Mouse (Mus musculus) neural tube, embryonic 11.5 days (tissue): ENCODE data around the gene Gpr173. TPM values are rescaled to one million over a fixed set of nuclear protein-coding genes. Genes with fewer than 3 reads are reported as not detected.

ENCODE experiments used
- ATAC-seq: fragments of 200-750 bp; cut with Nextera tagmentation; 2 replicates; pipeline ENCODE4 v1.8.0; 2017; ENCODE audit warnings: moderate number of reproducible peaks, mild to moderate bottlenecking, moderate TSS enrichment, moderate library complexity; ENCODE audit not compliant: insufficient read depth, low FRiP score, low TSS enrichment
- DNase-seq: peaks from one replicate; pipeline ENCODE4 v3.0.0-alpha.2; 2015; ENCODE audit warnings: low spot score
- H3K27ac ChIP-seq: fragments of 300-500 bp; sonication (generic); 2 replicates; pipeline ENCODE4 v1.5.1; 2014; ENCODE audit warnings: low read depth, mild to moderate bottlenecking, low read length
- H3K27me3 ChIP-seq: fragments of 300-500 bp; sonication (generic); 2 replicates; pipeline ENCODE4 v1.6.1; 2014; ENCODE audit warnings: mild to moderate bottlenecking, low read length, mixed read lengths; ENCODE audit not compliant: control insufficient read depth, insufficient read depth
- H3K36me3 ChIP-seq: fragments of 300-500 bp; sonication (generic); 2 replicates; pipeline ENCODE4 v1.6.1; 2014; ENCODE audit warnings: mild to moderate bottlenecking, low read length, moderate library complexity, mixed read lengths; ENCODE audit not compliant: control insufficient read depth, insufficient read depth
- H3K4me1 ChIP-seq: fragments of 300-500 bp; sonication (generic); 2 replicates; pipeline ENCODE4 v1.6.1; 2014; ENCODE audit warnings: low read length, mixed read lengths; ENCODE audit not compliant: control insufficient read depth, insufficient read depth
- H3K4me2 ChIP-seq: fragments of 300-500 bp; sonication (generic); 2 replicates; pipeline ENCODE4 v1.6.1; 2014; ENCODE audit warnings: low read depth, mild to moderate bottlenecking, moderate library complexity
- H3K4me3 ChIP-seq: fragments of 300-500 bp; sonication (generic); 2 replicates; pipeline ENCODE4 v1.5.1; 2014; ENCODE audit warnings: low read depth, low read length
- H3K9ac ChIP-seq: fragments of 300-500 bp; sonication (generic); 2 replicates; pipeline ENCODE4 v1.6.1; 2014; ENCODE audit warnings: mild to moderate bottlenecking, low read length
- H3K9me3 ChIP-seq: fragments of 300-500 bp; sonication (generic); 2 replicates; pipeline ENCODE4 v1.6.1; 2016; ENCODE audit warnings: low read length; ENCODE audit not compliant: control insufficient read depth
- WGBS: fragments of 180-500 bp; shearing (Covaris S2); extraction: QIAGEN DNeasy Blood & Tissue Kit; methylation state at CpG from one replicate; pipeline ENCODE4 v1.1.7; 2014; 5-methylcytosine and 5-hydroxymethylcytosine counted together
- polyA plus RNA-seq: library from polyadenylated mRNA; unstranded; fragments of >200 nt; fragmentation: Nextera tagmentation; extraction: Ambion mirVana; gene quantifications from 2 replicates; pipeline ENCODE4 v1.2.1, GENCODE M21; 2014

Gene Gpr173
- polyA plus RNA-seq, 1 experiment from 2014 or later: 5.8 TPM

DNA sequence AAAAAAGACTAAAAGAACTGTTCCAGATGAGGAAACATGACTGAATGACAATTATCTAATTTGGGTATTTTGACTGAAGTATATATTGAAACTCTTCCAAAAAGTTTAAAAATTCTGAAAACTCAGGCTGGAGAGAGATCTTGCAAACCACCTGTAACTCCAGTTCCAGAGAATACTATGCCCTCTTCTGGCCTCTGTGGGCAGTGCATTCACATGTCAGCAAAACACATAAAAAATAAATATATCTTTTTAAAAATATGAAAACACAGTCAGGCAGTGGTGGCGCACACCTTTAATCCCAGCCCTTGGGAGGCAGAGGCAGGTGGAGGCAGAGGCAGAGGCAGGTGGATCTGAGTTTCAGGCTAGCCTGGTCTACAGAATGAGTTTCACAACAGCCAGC is 44.9 kb downstream of the Gpr173 start:
- no peak for DNase-seq
- peaks cover 18% of the 10 kb centered on the region for H3K27me3 ChIP-seq
- ATAC-seq: no peak

DNA sequence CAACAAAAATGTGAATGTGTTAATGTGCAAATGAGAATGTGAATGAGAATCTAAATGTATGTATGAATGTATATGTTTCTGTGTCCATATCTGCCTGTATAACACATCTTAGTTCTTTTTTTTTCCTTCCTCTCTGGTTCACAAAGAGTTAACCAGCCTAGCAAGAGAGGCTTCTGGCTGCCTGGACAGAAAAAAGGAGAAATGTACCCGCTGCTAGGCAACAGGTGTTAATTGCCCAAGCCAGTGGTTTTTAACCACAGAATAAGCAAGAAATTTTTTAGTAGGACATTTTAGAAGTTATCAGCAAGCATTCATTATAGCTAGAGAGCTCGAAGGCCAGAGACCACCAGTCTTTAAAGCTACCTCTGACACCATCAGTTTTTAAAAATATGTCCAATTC is 45.7 kb downstream of the Gpr173 start:
- Histone ChIP-seq H3K9me3 (no peaks in the 10 kb centered on the region), H3K27me3 (peaks cover 11% of the 10 kb centered on the region), H3K27ac (no peak overlapping the region), H3K4me2 (no peak overlapping the region), H3K4me1 (no peaks in the 10 kb centered on the region), H3K36me3 (no peaks in the 10 kb centered on the region), H3K9ac (no peak overlapping the region), H3K4me3 (no peak overlapping the region)
- 50% methylated on average over 2 of the region's 2 CpGs for WGBS
- ATAC-seq (no peak), DNase-seq (no peak)

More for the DNA sequence above, 44.9 kb downstream of the Gpr173 start:
- no peak overlapping the region for H3K27ac ChIP-seq
- H3K4me2 ChIP-seq: no peak overlapping the region
- no peaks in the 10 kb centered on the region for H3K36me3 ChIP-seq
- 100% methylated on average over 1 of the region's 1 CpGs for WGBS
- no peaks in the 10 kb centered on the region for H3K4me1 ChIP-seq
- H3K4me3 ChIP-seq: no peak overlapping the region
- no peaks in the 10 kb centered on the region for H3K9me3 ChIP-seq
- no peak overlapping the region for H3K9ac ChIP-seq

DNA sequence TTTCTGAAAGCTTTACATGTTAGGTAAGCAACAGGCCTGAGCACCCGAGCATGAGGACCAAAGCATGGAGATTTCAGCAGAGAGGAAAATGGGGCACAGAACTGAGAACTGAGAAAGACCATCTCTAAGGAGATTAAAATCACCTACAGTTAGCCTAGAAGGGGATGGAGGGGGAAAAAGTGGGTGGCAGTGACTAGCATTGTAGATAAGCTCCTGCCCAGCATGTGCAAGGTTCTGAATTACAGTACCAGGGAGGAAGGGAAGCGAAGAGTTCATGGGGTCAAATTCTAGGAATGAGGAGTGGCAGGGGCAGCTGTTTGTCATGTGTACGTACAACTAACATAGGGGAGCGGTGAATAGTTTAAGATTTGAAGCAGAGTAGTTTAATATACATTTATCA is 48.0 kb downstream of the Gpr173 start:
- Histone ChIP-seq H3K4me2 (no peak overlapping the region), H3K27me3 (peaks cover 2% of the 10 kb centered on the region; the same call in 1 of the 2 replicates), H3K9me3 (no peaks in the 10 kb centered on the region), H3K9ac (no peak overlapping the region), H3K4me1 (no peaks in the 10 kb centered on the region), H3K4me3 (no peak overlapping the region), H3K27ac (no peak overlapping the region), H3K36me3 (no peaks in the 10 kb centered on the region)
- DNase-seq (no peak), ATAC-seq (no peak)
- WGBS: 86% methylated on average over 4 of the region's 4 CpGs

DNA sequence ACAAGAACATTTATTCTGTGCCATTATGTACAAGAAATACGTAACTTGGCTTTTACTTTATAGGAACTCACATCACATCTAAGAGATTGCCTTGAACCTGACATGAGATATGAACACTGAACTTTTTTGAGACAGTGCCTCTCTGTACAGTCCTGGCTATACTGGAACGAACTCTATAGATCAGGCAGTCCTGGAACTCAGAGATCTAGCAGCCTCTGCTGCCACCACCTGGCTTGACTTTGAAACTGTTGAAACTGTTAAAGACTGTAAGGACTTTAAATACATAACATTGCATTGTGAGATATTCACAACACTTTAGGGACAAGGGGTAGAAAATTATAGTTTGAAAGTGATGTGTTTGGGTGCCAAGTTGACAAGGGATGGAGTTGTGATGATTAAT is 60.6 kb downstream of the Gpr173 start:
- 0 out of 2 replicates have a peak, but pooled peaks cover 2% of the 10 kb centered on the region for H3K27me3 ChIP-seq
- ATAC-seq (no peak), DNase-seq (peak; percentile 19)
- no peaks in the 10 kb centered on the region for H3K9me3 ChIP-seq
- H3K36me3 ChIP-seq: no peaks in the 10 kb centered on the region
- 70% methylated on average over 2 of the region's 2 CpGs for WGBS
- no peaks in the 10 kb centered on the region for H3K4me1 ChIP-seq
- H3K27ac ChIP-seq: no peak overlapping the region
- H3K4me3 ChIP-seq: no peak overlapping the region
- H3K4me2 ChIP-seq: no peak overlapping the region
- no peak overlapping the region for H3K9ac ChIP-seq

DNA sequence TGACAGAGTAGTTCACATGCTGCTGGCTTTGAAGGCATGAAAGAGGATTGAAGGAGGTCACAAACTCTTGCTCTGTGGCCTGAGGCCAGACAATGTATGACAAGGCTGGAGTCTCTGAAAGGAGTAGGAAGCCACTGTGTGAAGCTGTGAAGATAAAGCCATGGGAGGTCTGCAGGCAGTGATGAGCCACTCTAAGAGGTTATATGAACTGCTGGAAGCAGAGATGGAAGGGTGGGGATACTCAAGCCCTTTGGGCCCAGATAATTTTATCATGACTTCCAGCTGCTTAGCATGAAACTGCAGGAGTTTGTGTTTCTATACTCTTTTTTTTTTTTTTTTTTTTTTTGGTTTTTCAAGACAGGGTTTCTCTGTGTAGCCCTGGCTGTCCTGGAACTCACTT is 61.1 kb downstream of the Gpr173 start:
- Histone ChIP-seq H3K9me3 (no peaks in the 10 kb centered on the region), H3K4me3 (no peak overlapping the region), H3K27ac (no peak overlapping the region), H3K27me3 (0 out of 2 replicates have a peak, but pooled peaks cover 2% of the 10 kb centered on the region), H3K4me2 (no peak overlapping the region), H3K9ac (no peak overlapping the region), H3K36me3 (no peaks in the 10 kb centered on the region), H3K4me1 (no peaks in the 10 kb centered on the region)
- DNase-seq (no peak), ATAC-seq (no peak)

DNA sequence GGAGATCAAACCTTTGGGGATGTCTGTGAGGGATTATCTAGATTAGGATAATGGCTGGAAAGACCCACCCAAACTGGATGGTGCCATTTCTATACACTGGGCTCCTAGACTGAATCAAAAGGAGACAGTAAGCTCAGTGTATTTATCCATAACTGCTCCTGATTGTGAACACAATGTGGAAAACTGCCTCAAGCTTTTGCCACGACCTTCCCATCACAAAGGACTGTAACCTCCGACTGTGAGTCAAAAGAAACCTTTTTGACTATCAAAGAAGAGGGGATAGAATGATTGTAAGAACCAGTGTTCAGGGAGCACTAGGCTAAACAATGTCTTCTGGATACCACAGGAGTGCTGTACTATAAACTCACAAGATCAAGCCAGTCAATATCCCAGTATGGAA is 62.3 kb downstream of the Gpr173 start:
- no peak overlapping the region for H3K4me3 ChIP-seq
- no peak overlapping the region for H3K9ac ChIP-seq
- no peak overlapping the region for H3K27ac ChIP-seq
- no peak overlapping the region for H3K4me2 ChIP-seq
- no peaks in the 10 kb centered on the region for H3K36me3 ChIP-seq
- no peaks in the 10 kb centered on the region for H3K4me1 ChIP-seq
- no peak for DNase-seq
- no peaks in the 10 kb centered on the region for H3K9me3 ChIP-seq
- ATAC-seq: no peak
- H3K27me3 ChIP-seq: 0 out of 2 replicates have a peak, but pooled peaks cover 6% of the 10 kb centered on the region
- 84% methylated on average over 2 of the region's 2 CpGs for WGBS

Other genes with a start within 250 kb of the Gpr173 start
- 0.94 and 1.8 TPM in 2 replicates for gene Iqsec2, start 224.4 kb downstream of the Gpr173 start, polyA plus RNA-seq
- gene Kdm5c, start 135.7 kb downstream of the Gpr173 start, polyA plus RNA-seq: 39.3 and 42.4 TPM in 2 replicates
- 17.0 and 17.8 TPM in 2 replicates for gene Kantr, start 41.2 kb downstream of the Gpr173 start, polyA plus RNA-seq
- gene Tspyl2, start 26.3 kb downstream of the Gpr173 start, polyA plus RNA-seq: 32.3 and 34.4 TPM in 2 replicates
- gene Cldn34a, start 194.6 kb upstream of the Gpr173 start, polyA plus RNA-seq: not detected in 2 replicates